Mouse (Mus musculus) kidney, postnatal 10 days (tissue): ENCODE results near the gene Gm4969.
A peak's percentile ranks its signal among the peaks of the same experiment; 100 is the strongest.

Experiments
- DNase-seq: peaks from one replicate; pipeline ENCODE4 v3.0.0; 2021; ENCODE audit warnings: mixed read lengths

Gm4969 gene

GRCm38 (mm10) chr7:19067063-19067462 lies 51.1 kb downstream of the Gm4969 start:
- DNase-seq: no peak

GRCm38 (mm10) chr7:19065896-19066295 lies 52.3 kb downstream of the Gm4969 start:
- no peak for DNase-seq

- DNase-seq: no peak
Measured at GRCm38 (mm10) chr7:19057405-19057804, 60.8 kb downstream of the Gm4969 start.

- no peak for DNase-seq
Measured at GRCm38 (mm10) chr7:19055108-19055507, 63.1 kb downstream of the Gm4969 start.

GRCm38 (mm10) chr7:19054777-19055076 lies 63.4 kb downstream of the Gm4969 start:
- no peak for DNase-seq

GRCm38 (mm10) chr7:19054047-19054776 lies 64.0 kb downstream of the Gm4969 start, which contains the start of gene Rsph6a:
TSS of gene Rsph6a (plus strand) at chr7:19054690.
- DNase-seq: peak; percentile 76

- DNase-seq: no peak
Measured at GRCm38 (mm10) chr7:19053136-19053532, 65.0 kb downstream of the Gm4969 start.

- no peak for DNase-seq
Measured at GRCm38 (mm10) chr7:19052345-19053135, 65.6 kb downstream of the Gm4969 start.

- no peak for DNase-seq
Measured at GRCm38 (mm10) chr7:19051161-19051560, 67.0 kb downstream of the Gm4969 start.

GRCm38 (mm10) chr7:19050172-19050571 lies 68.0 kb downstream of the Gm4969 start:
- no peak for DNase-seq

GRCm38 (mm10) chr7:19049252-19049651 lies 68.9 kb downstream of the Gm4969 start:
- no peak for DNase-seq
